Mouse (Mus musculus) splenic B cell, adult 2 months (primary cell): ENCODE measurements around the gene Gm28038.
A peak's percentile ranks its signal among the peaks of the same experiment; 100 is the strongest.

Experiments
- DNase-seq: peaks from one replicate; pipeline ENCODE4 v3.0.0-alpha.2; 2011; ENCODE audit warnings: low read depth, low spot score
- H3K27me3 ChIP-seq: 2 replicates; pipeline ENCODE4 v1.6.1; 2012; ENCODE audit warnings: mild to moderate bottlenecking, low read length, moderate library complexity, mixed read lengths; ENCODE audit not compliant: control insufficient read depth, poor library complexity, insufficient read depth, severe bottlenecking
- H3K36me3 ChIP-seq: 2 replicates; pipeline ENCODE4 v1.6.1; 2012; ENCODE audit warnings: mild to moderate bottlenecking, low read length, moderate library complexity, mixed read lengths; ENCODE audit not compliant: control insufficient read depth, poor library complexity, insufficient read depth, severe bottlenecking

Gene Gm28038

DNA sequence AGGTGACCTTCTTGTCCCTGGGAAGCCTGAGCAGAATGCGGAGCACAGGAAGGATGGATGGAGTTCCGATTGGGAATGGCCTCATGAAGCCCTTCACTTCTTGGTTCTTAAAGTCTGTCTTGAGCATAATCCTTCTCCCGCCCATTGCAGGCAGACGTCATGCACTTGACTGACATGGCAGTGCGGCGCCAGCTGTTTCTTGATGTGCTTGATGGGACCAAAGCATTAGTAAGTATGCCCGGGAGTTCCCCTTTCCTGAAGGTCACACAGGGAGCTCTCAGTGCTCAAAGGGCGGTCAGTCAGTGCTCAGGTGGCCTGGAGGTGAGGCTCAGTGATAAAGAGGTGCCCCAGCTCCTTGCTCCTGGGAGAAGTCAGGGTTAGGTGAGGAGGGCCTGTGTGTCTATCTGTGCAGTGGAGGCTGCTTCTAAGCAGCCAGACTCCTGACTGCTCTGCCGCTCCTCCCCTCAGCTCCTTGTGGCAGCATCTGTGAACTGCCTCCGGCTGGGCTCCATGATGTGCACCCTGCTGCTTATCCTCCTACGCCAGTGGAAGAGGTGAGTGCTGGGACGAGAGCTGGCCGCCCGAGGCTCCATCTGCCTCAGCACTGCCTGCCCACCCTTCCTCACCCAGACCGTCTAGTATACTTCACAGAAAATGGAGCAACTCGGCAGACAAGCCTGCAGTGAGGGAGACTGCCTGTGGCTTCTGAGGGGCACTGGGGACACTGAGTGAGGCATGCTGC, 55.5 kb downstream of the Gm28038 start:
- Histone ChIP-seq H3K36me3 (peaks cover 17% of the 10 kb centered on the region), H3K27me3 (no peaks in the 10 kb centered on the region)
- no peak for DNase-seq

DNA sequence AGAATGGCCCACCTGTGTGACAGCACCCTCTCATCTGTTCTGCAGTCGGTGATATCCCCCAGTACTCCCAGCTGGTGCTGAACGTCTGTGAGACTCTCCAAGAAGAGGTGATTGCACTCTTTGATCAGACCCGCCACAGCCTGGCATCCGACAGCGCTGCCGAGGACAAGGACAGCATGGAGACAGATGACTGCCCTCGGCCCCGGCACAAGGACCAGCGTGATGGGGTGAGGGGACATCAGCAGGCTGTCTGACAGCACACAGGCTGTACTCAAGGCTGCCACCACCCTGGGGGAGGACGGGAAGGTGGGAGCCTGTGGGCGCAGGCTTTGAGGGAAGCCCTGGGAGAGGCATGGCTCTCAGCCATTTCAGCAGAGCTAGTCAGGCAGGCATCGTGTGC, 56.3 kb downstream of the Gm28038 start:
- H3K27me3 ChIP-seq, result no peaks in the 10 kb centered on the region
- no peak for DNase-seq

DNA sequence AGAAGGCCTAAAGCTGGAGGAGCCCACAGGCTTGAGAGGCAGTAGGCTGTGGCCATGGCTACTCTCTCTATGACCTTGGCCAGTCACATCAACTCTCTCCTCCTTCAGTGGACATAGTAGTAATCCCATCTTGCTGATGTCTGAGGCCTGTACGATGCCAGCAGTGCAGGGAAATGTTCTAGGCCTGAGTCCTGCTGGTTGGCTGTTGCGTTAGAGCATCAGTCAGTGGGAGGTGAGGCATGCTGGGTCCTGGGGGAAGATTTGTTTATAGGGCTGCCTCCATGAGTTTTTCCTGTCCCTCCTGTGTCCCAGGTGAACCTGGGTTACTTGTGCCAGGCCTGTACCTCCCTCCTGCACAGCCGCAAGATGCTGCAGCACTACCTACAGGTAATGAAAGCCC, 61.2 kb downstream of the Gm28038 start:
- no peaks in the 10 kb centered on the region for H3K27me3 ChIP-seq
- H3K36me3 ChIP-seq, result peaks cover 15% of the 10 kb centered on the region
- no peak for DNase-seq

More for the DNA sequence above, 56.3 kb downstream of the Gm28038 start:
- peaks cover 17% of the 10 kb centered on the region for H3K36me3 ChIP-seq

DNA sequence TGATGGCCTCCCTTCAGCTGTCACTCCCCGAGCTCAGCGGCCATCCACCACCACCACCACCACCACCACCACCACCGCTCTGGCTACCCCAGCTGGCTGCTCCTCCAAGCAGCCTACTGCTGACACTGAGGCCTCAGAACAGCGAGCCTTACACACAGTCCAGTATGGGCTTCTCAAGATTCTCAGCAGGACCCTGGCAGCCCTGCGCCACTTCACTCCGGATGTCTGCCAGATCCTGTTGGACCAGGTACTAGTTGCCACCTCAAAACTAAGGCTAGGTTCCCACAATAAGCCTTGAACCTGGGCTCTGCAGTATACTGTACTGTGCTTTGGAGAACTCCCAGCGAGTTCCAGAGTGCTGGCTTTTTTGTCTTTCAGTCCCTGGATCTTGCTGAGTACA, 61.7 kb downstream of the Gm28038 start:
- Histone ChIP-seq H3K36me3 (peaks cover 12% of the 10 kb centered on the region), H3K27me3 (no peaks in the 10 kb centered on the region)
- no peak for DNase-seq

DNA sequence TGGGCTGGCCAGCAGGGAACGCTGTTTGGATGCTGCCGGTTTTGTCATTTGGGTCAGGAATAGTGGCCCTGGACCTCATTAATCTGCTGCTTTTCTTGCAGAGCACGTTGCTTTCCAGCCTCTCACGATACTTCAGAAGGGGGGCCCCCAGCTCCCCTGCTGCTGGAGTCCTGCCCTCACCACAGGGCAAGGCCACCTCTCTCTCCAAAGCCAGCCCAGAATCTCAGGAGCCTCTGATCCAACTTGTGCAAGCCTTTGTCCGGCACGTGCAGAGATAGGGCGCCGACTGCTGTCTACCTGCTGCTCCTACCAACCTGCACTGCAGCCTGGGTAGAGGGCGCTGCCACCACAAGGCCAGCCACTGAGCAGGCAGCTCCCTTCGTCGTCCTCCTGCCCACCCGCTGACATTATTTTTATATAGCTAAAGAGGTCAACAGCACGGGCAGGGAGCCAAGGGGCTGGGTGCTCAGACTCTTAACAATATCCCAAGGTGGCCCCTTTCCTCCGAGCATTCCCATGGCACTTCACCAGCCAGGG, 62.8 kb downstream of the Gm28038 start:
- Histone ChIP-seq H3K27me3 (no peaks in the 10 kb centered on the region), H3K36me3 (peaks cover 12% of the 10 kb centered on the region)
- no peak for DNase-seq

DNA sequence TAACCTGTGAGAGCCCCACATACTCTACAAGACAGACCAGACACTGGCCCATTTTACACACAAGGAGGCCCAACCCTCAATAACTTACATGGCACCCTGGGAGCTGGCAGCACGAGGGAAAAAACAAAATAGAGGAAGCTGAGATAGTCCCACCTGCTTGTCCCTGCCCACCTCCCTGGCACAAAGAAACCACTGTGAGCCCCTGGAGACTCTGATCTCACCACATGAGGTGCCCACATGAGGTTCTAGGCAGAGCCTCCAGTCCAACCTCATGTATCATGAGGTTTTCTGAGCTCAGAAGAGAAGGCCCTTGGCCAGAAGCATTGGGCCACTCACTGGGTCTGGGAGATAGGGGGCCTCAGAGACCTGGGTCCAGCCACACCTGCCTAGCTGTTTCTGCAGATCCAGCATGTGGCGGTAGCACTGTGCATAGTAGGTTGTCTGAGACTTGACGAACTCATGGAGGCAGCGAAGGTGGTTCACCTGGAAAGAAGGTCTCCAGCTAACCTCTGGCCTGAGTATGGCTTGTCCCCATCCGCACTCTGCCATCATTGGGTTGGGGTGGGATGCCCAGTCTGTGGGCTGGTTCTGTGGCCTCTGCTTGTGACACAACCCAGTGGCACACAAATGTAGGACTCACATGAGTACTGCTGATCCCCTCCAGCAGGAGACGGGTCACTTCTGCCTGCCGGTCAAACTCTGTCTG, 65.3 kb downstream of the Gm28038 start:
- DNase-seq, result peak; percentile 25
- Histone ChIP-seq H3K36me3 (peaks cover 7% of the 10 kb centered on the region), H3K27me3 (no peaks in the 10 kb centered on the region)

DNA sequence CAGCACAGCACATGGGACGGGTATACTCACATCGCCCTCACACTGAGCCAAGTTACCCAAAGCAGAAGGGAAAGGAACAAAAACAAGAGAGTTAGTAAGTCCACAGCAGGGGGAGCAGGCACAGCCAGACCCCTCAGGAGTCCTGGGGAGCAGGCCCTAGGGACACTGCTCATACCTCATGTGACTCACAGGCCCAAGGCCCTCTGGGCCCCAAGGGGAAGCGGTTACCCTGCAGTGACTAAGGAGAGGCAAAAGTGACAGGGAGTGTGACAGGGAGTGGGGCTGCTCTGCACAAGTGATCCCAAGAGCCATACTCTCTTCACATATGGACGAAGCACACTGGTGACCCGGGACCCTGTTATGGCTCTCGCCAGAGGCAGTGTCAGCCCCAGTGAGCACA, 68.4 kb downstream of the Gm28038 start:
- Histone ChIP-seq H3K36me3 (peaks cover 3% of the 10 kb centered on the region), H3K27me3 (no peaks in the 10 kb centered on the region)
- no peak for DNase-seq
